Mouse (Mus musculus) forebrain, embryonic 14.5 days (tissue): ENCODE data around the gene Aagab. TPM values are rescaled to one million over a fixed set of nuclear protein-coding genes. Genes with fewer than 3 reads are reported as not detected.

Source experiments
- ATAC-seq: fragments of 200-750 bp; cut with Nextera tagmentation; 2 replicates; pipeline ENCODE4 v1.8.0; 2017; ENCODE audit warnings: mild to moderate bottlenecking, moderate library complexity
- DNase-seq: peaks from one replicate; pipeline ENCODE4 v3.0.0-alpha.2; 2015; ENCODE audit warnings: low spot score
- H3K27ac ChIP-seq: fragments of 300-500 bp; sonication (generic); 2 replicates; pipeline ENCODE4 v1.5.1; 2014; ENCODE audit warnings: low read depth, mild to moderate bottlenecking, control low read depth, low read length, moderate library complexity
- H3K27me3 ChIP-seq: fragments of 300-500 bp; sonication (generic); replicated peaks from 2 replicates; pipeline ENCODE4 v1.6.1; 2014; ENCODE audit warnings: low read length, control low read depth, mixed read lengths; ENCODE audit not compliant: control insufficient read depth, insufficient read depth
- H3K36me3 ChIP-seq: fragments of 300-500 bp; sonication (generic); 2 replicates; pipeline ENCODE4 v1.6.1; 2014; ENCODE audit warnings: low read length, control low read depth; ENCODE audit not compliant: control insufficient read depth, insufficient read depth
- H3K4me1 ChIP-seq: fragments of 300-500 bp; sonication (generic); 2 replicates; pipeline ENCODE4 v1.6.1; 2014; ENCODE audit warnings: antibody characterized with exemption, low read length, control low read depth; ENCODE audit not compliant: control insufficient read depth, insufficient read depth
- H3K4me2 ChIP-seq: fragments of 300-500 bp; sonication (generic); 2 replicates; pipeline ENCODE4 v1.6.1; 2014; ENCODE audit warnings: mild to moderate bottlenecking, control low read depth, low read length
- H3K4me3 ChIP-seq: fragments of 300-500 bp; sonication (generic); 2 replicates; pipeline ENCODE4 v1.5.1; 2014; ENCODE audit warnings: low read depth, low read length, control low read depth
- H3K9ac ChIP-seq: fragments of 300-500 bp; sonication (generic); 2 replicates; pipeline ENCODE4 v1.6.1; 2014; ENCODE audit warnings: mild to moderate bottlenecking, low read length, control low read depth, moderate library complexity
- H3K9me3 ChIP-seq: fragments of 300-500 bp; sonication (generic); replicated peaks from 2 replicates; pipeline ENCODE4 v1.6.1; 2016; ENCODE audit warnings: low read length, control low read depth, mixed read lengths; ENCODE audit not compliant: control insufficient read depth
- WGBS: fragments of 180-500 bp; shearing (Covaris S2); extraction: QIAGEN DNeasy Blood & Tissue Kit; methylation state at CpG from one replicate; pipeline ENCODE4 v1.1.7; 2014; 5-methylcytosine and 5-hydroxymethylcytosine counted together
- polyA plus RNA-seq: library from polyadenylated mRNA; unstranded; fragments of >200 nt; fragmentation: Nextera tagmentation; extraction: Ambion mirVana; gene quantifications from 2 replicates; pipeline ENCODE4 v1.2.1, GENCODE M21; 2014

Aagab gene
- polyA plus RNA-seq, 1 experiment from 2014 or later, result 50.1 TPM

DNA sequence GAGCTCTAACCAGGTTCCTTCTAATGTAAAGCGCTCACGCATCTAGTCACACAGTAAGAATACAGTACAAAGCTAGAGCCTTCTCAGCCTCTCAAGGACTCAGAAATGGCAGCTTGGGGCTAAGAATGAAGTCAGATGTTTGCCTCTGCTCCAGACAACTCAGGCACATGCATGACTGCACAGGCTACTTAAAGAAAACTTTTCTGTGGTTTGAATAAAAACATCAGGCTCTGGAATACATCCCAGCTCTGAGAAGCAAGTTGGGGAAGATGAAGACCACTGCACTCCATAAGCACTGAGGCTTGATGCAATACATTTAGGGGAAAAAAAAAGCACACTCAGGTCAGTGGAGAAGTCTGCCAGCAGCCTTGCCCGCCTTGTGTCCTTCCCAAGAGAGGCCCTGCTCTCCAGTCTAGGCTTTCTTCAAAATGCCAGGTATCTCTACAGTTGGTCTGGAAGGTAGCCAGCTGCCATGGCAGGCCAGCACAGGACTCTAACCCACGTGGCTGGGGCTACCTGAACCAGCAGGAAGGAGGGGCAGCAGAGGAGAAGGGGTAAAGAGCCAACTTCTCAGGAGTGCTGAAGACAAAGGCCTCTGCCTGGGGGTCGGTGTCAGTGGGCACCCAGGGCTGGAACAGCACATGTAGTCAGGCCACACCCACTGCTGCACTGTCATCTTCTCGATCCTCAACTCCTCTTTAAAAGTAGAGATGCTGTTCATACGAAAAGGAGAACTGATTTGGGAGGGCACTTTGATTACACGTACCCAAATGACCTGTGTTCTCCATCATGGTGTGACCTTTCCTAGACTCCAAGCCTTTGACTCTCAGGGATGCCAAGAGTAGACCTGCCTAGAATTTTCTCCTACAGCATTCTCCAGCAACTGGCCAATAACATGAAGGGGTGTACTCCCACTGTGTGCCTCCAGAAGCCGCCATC, 45.4 kb downstream of the Aagab start:
- Histone ChIP-seq H3K4me2 (no peak overlapping the region), H3K36me3 (peaks cover 31% of the 10 kb centered on the region; the same call in 1 of the 2 replicates), H3K27me3 (no peaks in the 10 kb centered on the region), H3K4me3 (no peak overlapping the region), H3K9me3 (no peaks in the 10 kb centered on the region), H3K9ac (no peak overlapping the region), H3K27ac (no peak overlapping the region), H3K4me1 (no peaks in the 10 kb centered on the region; the same call in 1 of the 2 replicates)
- no peak for DNase-seq
- no peak; the same call in 1 of the 2 replicates for ATAC-seq
- WGBS, result 74% methylated on average over 9 of the region's 9 CpGs

DNA sequence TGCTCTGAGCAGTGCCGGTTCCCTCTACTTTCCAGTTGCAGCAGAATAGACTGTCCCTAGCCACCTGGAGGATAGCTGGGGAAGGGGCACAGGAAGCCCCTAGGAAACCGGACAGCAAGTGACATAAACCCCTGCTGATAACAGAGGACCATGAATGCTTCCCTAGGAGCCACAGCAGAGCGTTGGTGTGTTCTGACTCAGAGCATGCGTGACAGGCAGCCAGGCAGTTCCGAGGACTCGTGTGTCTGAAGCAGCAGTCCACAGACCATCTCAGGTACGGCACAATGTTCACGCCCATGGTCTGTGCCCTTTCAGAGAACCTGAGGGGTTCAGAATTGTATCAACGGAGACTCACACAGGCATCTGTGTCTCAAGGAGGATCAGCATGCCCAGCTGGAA, 46.1 kb downstream of the Aagab start:
- no peak for ATAC-seq
- DNase-seq, result no peak
- no peak overlapping the region for H3K27ac ChIP-seq
- 86% methylated on average over 9 of the region's 9 CpGs for WGBS
- H3K27me3 ChIP-seq, result no peaks in the 10 kb centered on the region
- peaks cover 29% of the 10 kb centered on the region; the same call in 1 of the 2 replicates for H3K36me3 ChIP-seq
- H3K4me1 ChIP-seq, result peaks cover 5% of the 10 kb centered on the region
- no peak overlapping the region for H3K9ac ChIP-seq
- no peak overlapping the region for H3K4me2 ChIP-seq
- H3K4me3 ChIP-seq, result no peak overlapping the region
- no peaks in the 10 kb centered on the region for H3K9me3 ChIP-seq

DNA sequence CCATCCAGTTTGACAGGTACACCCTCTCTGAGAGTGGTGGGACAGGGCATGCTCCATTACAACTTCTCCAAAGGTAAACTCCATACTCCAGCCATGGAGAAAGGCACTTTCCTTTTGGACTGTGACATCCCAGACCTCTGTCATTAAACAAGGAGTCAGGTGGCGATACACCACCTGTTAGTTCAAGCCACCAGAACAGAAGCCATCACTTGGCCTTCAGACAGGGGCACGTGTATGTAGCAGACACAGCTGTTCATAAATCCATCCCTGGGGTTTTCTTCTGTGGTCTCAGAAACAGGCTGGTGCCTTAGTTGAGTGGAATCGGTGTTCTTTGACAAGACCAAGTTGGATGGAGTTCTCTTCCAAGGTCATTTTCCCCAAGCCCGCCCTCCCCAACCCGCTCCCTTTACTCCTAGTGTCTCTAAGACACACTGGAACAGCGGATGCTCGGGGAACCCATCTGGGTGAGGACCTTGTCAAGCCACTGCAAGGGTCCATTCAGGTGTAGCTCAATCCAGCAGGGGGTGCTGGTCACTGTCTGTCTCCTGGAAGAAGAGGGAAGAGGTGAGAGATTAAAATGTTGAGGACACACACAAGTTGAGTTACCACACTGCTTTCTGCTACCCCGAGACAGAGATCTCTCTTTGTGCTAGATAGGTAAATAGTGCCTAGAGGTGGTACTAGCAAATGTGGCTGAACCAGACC, 47.5 kb downstream of the Aagab start:
- Histone ChIP-seq H3K9ac (no peak overlapping the region), H3K4me1 (peaks cover 8% of the 10 kb centered on the region), H3K27me3 (no peaks in the 10 kb centered on the region), H3K4me2 (no peak overlapping the region), H3K36me3 (peaks cover 26% of the 10 kb centered on the region; the same call in 1 of the 2 replicates), H3K27ac (no peak overlapping the region), H3K4me3 (no peak overlapping the region), H3K9me3 (no peaks in the 10 kb centered on the region)
- 87% methylated on average over 8 of the region's 8 CpGs for WGBS
- no peak for DNase-seq
- no peak for ATAC-seq

DNA sequence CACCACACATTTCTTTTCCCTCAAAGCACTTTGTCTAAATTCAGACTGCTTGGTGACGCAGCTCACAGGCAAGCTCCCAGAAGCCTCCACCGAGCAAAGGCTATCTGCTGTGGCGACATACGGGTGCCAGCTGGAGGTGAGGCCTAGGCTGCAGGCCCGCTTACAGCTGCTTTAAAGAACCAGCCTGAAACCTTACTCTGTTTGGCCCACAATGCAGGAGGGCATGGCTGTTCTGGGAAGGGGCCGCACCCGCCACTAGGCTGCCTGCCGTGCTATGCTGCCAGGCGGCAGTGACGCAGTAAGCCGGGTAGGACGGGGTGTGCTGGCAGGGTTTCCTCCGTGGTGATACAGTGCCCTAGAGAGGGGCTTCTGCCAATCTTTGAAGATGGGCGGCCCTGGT, 48.4 kb downstream of the Aagab start:
- H3K9ac ChIP-seq, result no peak overlapping the region
- peaks cover 8% of the 10 kb centered on the region for H3K4me1 ChIP-seq
- H3K36me3 ChIP-seq, result peaks cover 26% of the 10 kb centered on the region; the same call in 1 of the 2 replicates
- no peaks in the 10 kb centered on the region for H3K27me3 ChIP-seq
- no peak overlapping the region for H3K4me2 ChIP-seq
- no peak overlapping the region; the same call in 1 of the 2 replicates for H3K27ac ChIP-seq
- peak; percentile 5; the same call in 1 of the 2 replicates for ATAC-seq
- no peak overlapping the region for H3K4me3 ChIP-seq
- WGBS, result 78% methylated on average over 14 of the region's 14 CpGs
- no peak for DNase-seq
- no peaks in the 10 kb centered on the region for H3K9me3 ChIP-seq

DNA sequence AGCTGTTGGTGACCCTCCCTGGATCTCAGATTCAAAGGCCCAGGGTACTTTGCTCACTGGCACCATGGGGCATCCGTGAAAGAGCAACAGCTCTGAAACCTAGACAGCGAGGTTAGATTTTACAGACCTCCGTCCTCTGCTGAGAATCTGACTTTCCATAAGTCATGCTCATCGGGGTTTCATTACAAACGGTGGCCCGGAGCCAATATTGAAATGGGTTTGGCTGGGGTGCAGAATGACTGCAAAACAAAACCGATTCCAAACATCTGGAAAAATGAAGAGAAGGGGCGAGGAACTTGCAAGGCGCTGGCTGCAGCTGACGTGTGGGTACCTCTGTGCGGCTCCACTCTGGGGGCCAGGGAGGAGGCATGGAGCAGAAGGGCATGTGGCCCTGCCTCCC, 49.1 kb downstream of the Aagab start:
- no peak for DNase-seq
- ATAC-seq, result no peak
- Histone ChIP-seq H3K4me3 (no peak overlapping the region), H3K27ac (no peak overlapping the region), H3K4me1 (peaks cover 8% of the 10 kb centered on the region), H3K36me3 (peaks cover 24% of the 10 kb centered on the region; the same call in 1 of the 2 replicates), H3K9me3 (no peaks in the 10 kb centered on the region), H3K9ac (no peak overlapping the region), H3K4me2 (no peak overlapping the region), H3K27me3 (no peaks in the 10 kb centered on the region)
- 85% methylated on average over 11 of the region's 11 CpGs for WGBS

DNA sequence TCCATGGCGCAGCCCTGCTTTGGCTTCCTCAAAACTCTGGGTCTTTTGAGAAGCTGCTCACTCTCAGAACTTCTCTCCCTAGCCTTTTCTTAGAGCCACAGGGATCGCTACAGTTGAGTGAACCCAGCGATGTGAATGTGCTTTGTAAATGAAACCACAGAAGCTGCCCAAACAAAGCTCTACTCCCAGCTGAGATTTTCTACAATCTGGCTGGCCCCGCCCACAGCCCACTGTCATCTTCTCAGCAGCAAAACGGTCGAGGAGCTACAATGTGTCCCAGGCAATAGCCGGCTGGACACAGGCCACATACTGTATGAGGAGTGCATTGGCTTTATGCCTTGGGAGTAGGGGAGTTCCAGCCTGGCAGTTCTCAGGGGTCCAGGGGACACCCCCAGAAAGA, 51.2 kb downstream of the Aagab start:
- Histone ChIP-seq H3K9me3 (no peaks in the 10 kb centered on the region), H3K27ac (peak overlapping the region; percentile 21; the same call in 1 of the 2 replicates), H3K4me3 (no peak overlapping the region), H3K27me3 (no peaks in the 10 kb centered on the region), H3K4me2 (no peak overlapping the region), H3K36me3 (peaks cover 15% of the 10 kb centered on the region; the same call in 1 of the 2 replicates), H3K9ac (no peak overlapping the region), H3K4me1 (peaks cover 10% of the 10 kb centered on the region)
- ATAC-seq (no peak), DNase-seq (peak; percentile 55)
- WGBS, result 16% methylated on average over 7 of the region's 7 CpGs

DNA sequence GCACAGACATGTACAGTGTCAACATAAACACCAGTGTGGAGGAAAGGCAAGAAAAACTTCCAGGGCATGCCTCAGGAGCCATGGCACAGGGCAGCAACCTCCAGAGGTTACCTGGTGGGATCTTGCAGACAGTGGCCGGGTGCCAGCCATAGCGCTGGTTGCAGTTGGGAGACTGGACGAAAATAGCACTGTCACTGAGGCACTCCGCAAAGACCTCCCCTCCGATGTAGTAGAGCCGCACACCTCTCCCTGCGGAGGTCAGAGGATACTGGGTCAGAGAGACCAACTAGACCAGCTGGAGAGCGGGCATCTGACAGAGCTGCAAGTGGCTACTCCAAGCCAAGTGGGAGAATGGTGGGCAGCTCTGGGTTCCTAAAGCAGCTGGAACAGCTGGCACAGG, 52.1 kb downstream of the Aagab start:
- DNase-seq (no peak), ATAC-seq (no peak)
- Histone ChIP-seq H3K36me3 (peaks cover 12% of the 10 kb centered on the region; the same call in 1 of the 2 replicates), H3K27me3 (no peaks in the 10 kb centered on the region), H3K9me3 (no peaks in the 10 kb centered on the region), H3K27ac (no peak overlapping the region), H3K4me1 (peaks cover 18% of the 10 kb centered on the region), H3K9ac (no peak overlapping the region), H3K4me2 (no peak overlapping the region), H3K4me3 (no peak overlapping the region)
- 93% methylated on average over 8 of the region's 8 CpGs for WGBS

DNA sequence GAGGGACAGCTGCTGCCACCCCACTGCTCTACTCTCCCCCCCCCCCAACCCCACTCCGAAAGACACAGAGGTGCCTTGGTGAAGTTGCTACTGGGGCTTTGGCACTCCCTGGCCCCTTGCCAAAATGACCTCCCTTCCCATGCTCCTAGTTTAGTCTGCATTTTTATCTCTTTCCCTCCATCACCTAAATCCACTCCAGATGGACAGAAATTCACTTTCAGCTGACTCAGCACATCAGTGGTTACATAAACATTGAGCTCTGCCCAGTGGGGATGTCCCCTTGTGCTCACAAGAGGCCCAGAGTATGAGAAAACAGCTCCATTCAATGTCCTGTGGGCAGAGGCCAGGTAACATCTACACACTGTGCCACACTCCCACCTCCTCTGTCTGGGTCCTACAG, 52.6 kb downstream of the Aagab start:
- 38% methylated on average over 1 of the region's 1 CpGs for WGBS
- Histone ChIP-seq H3K4me2 (no peak overlapping the region), H3K9ac (no peak overlapping the region), H3K4me3 (no peak overlapping the region), H3K9me3 (no peaks in the 10 kb centered on the region), H3K4me1 (peaks cover 18% of the 10 kb centered on the region), H3K36me3 (peaks cover 10% of the 10 kb centered on the region; the same call in 1 of the 2 replicates), H3K27ac (no peak overlapping the region), H3K27me3 (no peaks in the 10 kb centered on the region)
- DNase-seq (no peak), ATAC-seq (no peak)
